7 mouse cellular contexts compared by ENCODE assay signal in the genomic region with DNA sequence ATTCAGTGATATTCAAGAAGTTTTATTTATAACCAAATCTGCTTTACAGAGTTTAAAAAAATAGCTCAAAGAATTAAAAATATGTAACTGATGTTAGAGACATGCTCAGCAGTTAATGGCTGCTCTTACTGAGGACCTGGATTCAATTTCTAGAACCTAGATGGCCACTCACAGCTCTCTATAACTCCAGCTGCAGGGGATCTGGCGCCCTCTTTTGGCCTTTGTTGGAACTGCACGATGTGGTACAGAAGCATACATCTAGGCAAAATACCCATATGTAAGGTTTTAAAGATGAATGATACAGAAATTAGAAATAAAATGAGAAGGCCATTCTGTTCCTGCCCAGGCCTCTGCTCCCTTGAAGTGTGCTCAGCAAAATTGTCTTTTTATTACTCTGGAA.
DNase-seq lines count a peak whose midpoint lies in the region; ATAC-seq and TF ChIP-seq lines count a peak whose summit lies in the region.

No protein-coding gene starts in this region.

- no peak overlapping the region for H3K9ac ChIP-seq in limb, embryonic 14.5 days (ENCODE audit: low read depth, low read length, severe bottlenecking)

- no peaks in the 10 kb centered on the region for H3K36me3 ChIP-seq in G1E (replicated peaks)
- H3K36me3 ChIP-seq in limb, embryonic 14.5 days (ENCODE audit: control insufficient read depth, insufficient read depth, low read length): no peaks in the 10 kb centered on the region

- TF ChIP-seq CTCF in layer of hippocampus, adult 2 months (conservative IDR thresholded peaks at IDR 0.05): peak; percentile 79
- peak; percentile 90 for TF ChIP-seq CTCF in G1E (IDR thresholded peaks at IDR 0.05; ENCODE audit: low read depth, low read length)

- ATAC-seq in G1E (ENCODE audit: extremely low read depth, insufficient number of reproducible peaks, low FRiP score, poor library complexity, severe bottlenecking): peak; percentile 66
- ATAC-seq in limb, embryonic 14.5 days (ENCODE audit: low FRiP score, low read depth): no peak

- intact Hi-C loops in gastrocnemius, postnatal 36 days (cut with DNase I): no loop called here

- DNase-seq in layer of hippocampus, adult 2 months (ENCODE audit: low spot score in 2 of 2): peak in 1 of 2 experiments; percentile 23
- DNase-seq in layer of hippocampus, adult 9-10 months (ENCODE audit: low spot score): no peak
- no peak for DNase-seq in G1E (ENCODE audit: low spot score)
- peak; percentile 60 for DNase-seq in adrenal gland, postnatal 25 days
- peak; percentile 19 to 32 for DNase-seq in gastrocnemius, postnatal 36 days
- DNase-seq in limb, embryonic 14.5 days (ENCODE audit: low spot score): peak; percentile 26
- DNase-seq in right cerebral cortex, postnatal 14 days: peak; percentile 49

- no peaks in the 10 kb centered on the region for H3K4me1 ChIP-seq in G1E (ENCODE audit: insufficient read depth, low read depth, low read length)
- no peaks in the 10 kb centered on the region for H3K4me1 ChIP-seq in limb, embryonic 14.5 days (ENCODE audit: control insufficient read depth, insufficient read depth, low read length)

- H3K27me3 ChIP-seq in G1E (ENCODE audit: insufficient read depth, low read length): no peaks in the 10 kb centered on the region
- H3K27me3 ChIP-seq in limb, embryonic 14.5 days (ENCODE audit: control insufficient read depth, insufficient read depth, low read length): no peaks in the 10 kb centered on the region

- H3K27ac ChIP-seq in layer of hippocampus, adult 2 months: no peak overlapping the region
- no peak overlapping the region for H3K27ac ChIP-seq in limb, embryonic 14.5 days (replicated peaks; ENCODE audit: low read depth, low read length)

- TF ChIP-seq POLR2A in limb, embryonic 14.5 days (IDR thresholded peaks at IDR 0.05; ENCODE audit: borderline replicate concordance, extremely low read depth, insufficient read depth, insufficient read length): no peak

- WGBS in limb, embryonic 14.5 days: 5% methylated on average over 2 of the region's 2 CpGs

- no peak overlapping the region for H3K4me2 ChIP-seq in limb, embryonic 14.5 days (replicated peaks; ENCODE audit: low read depth, low read length, severe bottlenecking)

- H3K4me3 ChIP-seq in layer of hippocampus, adult 2 months: no peak overlapping the region
- no peak overlapping the region for H3K4me3 ChIP-seq in G1E (ENCODE audit: low read depth, low read length)
- no peak overlapping the region for H3K4me3 ChIP-seq in limb, embryonic 14.5 days (replicated peaks; ENCODE audit: low read length)

- H3K9me3 ChIP-seq in G1E (replicated peaks): no peaks in the 10 kb centered on the region
- no peaks in the 10 kb centered on the region for H3K9me3 ChIP-seq in limb, embryonic 14.5 days (ENCODE audit: control insufficient read depth, low read length)

Comparison
In these comparisons a context has a peak if more than half of its experiments do, and no peak if none do; other contexts are left out.
1. DNase-seq: peak in adrenal gland, postnatal 25 days (single experiment), gastrocnemius, postnatal 36 days (2 of 2), limb, embryonic 14.5 days (single experiment) and right cerebral cortex, postnatal 14 days (single experiment); none in layer of hippocampus, adult 9-10 months (single experiment) and G1E (single experiment).